Mouse (Mus musculus) testis, adult 2 months (tissue): Measurements from ENCODE around the gene Gpx8. TPM values are rescaled to one million over a fixed set of nuclear protein-coding genes. Genes with fewer than 3 reads are reported as not detected.

Experiments
- H3K27ac ChIP-seq: fragments of 200-500 bp; 2 replicates; pipeline ENCODE4 v1.5.1; 2012; ENCODE audit warnings: low read depth, low read length; ENCODE audit not compliant: control insufficient read depth, insufficient read depth
- H3K27me3 ChIP-seq: fragments of 200-500 bp; 2 replicates; pipeline ENCODE4 v1.6.1; 2012; ENCODE audit warnings: mild to moderate bottlenecking, low read length, moderate library complexity; ENCODE audit not compliant: control insufficient read depth, insufficient read depth
- H3K36me3 ChIP-seq: fragments of 200-500 bp; 2 replicates; pipeline ENCODE4 v1.6.1; 2012; ENCODE audit warnings: mild to moderate bottlenecking, low read length; ENCODE audit not compliant: control insufficient read depth, insufficient read depth
- H3K4me1 ChIP-seq: fragments of 200-500 bp; 2 replicates; pipeline ENCODE4 v1.6.1; 2012; ENCODE audit warnings: low read length; ENCODE audit not compliant: control insufficient read depth, insufficient read depth
- H3K4me3 ChIP-seq: fragments of 200-500 bp; 2 replicates; pipeline ENCODE4 v1.5.1; 2012; ENCODE audit warnings: low read depth, mild to moderate bottlenecking, low read length, moderate library complexity, mixed read lengths; ENCODE audit not compliant: control insufficient read depth
- CTCF ChIP-seq: fragments of 200-500 bp; IDR thresholded peaks from 2 replicates; pipeline ENCODE4 v1.5.1; 2012; ENCODE audit warnings: low read depth, mild to moderate bottlenecking, inconsistent platforms, low read length, moderate library complexity; ENCODE audit not compliant: control insufficient read depth, insufficient read depth, insufficient replicate concordance
- POLR2A ChIP-seq: fragments of 200-500 bp; IDR thresholded peaks from 2 replicates; pipeline ENCODE4 v1.6.1; 2012; ENCODE audit warnings: low read depth, mild to moderate bottlenecking, inconsistent platforms, low read length, moderate library complexity; ENCODE audit not compliant: control insufficient read depth
- polyA plus RNA-seq: library from polyadenylated mRNA; depleted of rRNA; stranded (reverse); fragments of >200 nt; gene quantifications from 2 replicates; pipeline ENCODE4 v1.2.3, GENCODE M21; 2012

Gene Gpx8
- polyA plus RNA-seq, 1 experiment = 0.69 TPM

DNA sequence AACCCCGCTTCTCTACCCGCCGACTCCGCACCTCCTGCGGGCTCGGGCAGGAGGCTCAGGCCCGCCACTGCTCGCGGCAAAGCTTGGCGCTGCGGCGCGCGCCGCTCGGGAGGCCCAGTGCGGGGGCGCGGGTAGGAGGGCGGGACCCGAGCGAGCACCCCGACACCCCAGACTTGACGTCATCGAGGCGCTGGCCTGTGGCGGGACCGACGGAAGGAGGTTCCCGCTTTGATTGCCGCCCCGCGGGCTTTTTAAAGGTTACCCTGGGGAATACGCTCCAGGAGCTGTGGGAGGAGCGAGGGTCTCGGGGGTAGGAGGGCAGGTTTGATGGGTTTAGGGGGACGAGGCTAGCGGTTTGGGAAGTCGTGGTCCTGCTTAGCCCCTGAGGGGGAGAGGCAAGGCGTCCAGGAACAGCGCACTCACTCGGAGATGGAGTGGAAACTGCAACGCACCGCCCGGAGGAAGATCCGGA is 11.2 kb downstream of the Gpx8 start, which contains the start of gene Cdc20b:
Gene Cdc20b, plus strand, starts transcription at position 162 of the 472 bp plus-strand sequence.
- TF ChIP-seq POLR2A (0 out of 2 replicates have a peak, but pooled peaks have one; percentile 12), CTCF (no peak)
- peak within 1 kb of the TSS; percentile 96 for H3K27ac ChIP-seq
- H3K4me1 ChIP-seq = peaks cover 12% of the 10 kb centered on the region
- H3K27me3 ChIP-seq = no peaks in the 10 kb centered on the region
- H3K4me3 ChIP-seq = peak within 1 kb of the TSS; percentile 93
- no peaks in the 10 kb centered on the region; the same call in 1 of the 2 replicates for H3K36me3 ChIP-seq

DNA sequence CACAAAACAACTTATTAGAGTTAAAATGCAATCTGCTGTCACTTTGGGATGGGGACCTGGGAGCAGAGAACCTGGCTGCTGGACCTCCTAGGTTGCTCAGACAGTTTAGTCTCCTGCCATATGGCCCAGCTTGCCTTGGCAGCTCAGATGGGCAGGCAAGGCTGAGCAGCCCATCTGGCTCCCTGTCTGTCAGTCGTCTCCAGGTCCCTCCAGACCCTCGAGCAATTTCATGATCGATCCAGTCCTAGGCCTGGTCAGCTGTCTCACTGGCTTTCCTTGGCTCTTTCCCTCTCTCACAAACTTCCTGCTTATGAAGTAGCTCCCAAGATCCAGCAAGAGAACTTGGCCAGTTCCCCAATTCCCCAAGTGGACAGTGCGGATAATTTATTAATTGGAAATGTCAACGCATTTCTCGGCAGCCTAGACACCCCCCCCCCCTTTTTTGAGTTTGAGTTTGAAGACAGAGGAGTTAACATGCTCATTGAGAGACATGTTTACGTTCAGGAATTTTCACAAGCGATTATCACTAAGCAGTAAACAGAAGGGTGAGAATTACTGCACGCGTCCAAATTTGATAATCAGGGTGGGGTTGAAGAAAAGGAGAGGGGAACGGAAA is 11.8 kb downstream of the Gpx8 start:
- peak overlapping the region; percentile 93 for H3K4me3 ChIP-seq
- no peaks in the 10 kb centered on the region; the same call in 1 of the 2 replicates for H3K36me3 ChIP-seq
- H3K27me3 ChIP-seq = no peaks in the 10 kb centered on the region
- peak; percentile 39; the same call in 1 of the 2 replicates for TF ChIP-seq POLR2A
- TF ChIP-seq CTCF = no peak
- peak overlapping the region; percentile 96 for H3K27ac ChIP-seq
- H3K4me1 ChIP-seq = peaks cover 12% of the 10 kb centered on the region

DNA sequence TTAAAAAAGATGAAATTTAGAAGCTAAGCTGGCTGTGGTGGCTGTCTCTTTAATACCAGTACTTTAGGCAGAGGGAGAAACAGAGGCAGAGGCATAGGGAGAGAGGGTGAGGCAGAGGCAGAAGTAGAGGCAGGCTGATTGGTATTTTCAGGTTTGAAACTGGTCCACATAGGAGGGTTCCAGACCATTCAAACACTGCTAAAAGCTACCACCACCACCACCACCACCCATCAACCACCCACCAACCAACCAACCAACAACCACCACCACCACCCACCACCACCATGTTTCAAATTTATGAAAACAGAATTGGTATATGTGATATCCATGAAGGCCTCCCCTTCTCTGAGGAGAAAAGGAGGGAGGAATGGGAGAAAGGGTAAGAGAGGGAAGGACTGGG is 13.4 kb downstream of the Gpx8 start:
- Histone ChIP-seq H3K36me3 (no peaks in the 10 kb centered on the region; the same call in 1 of the 2 replicates), H3K4me1 (peaks cover 11% of the 10 kb centered on the region), H3K27me3 (no peaks in the 10 kb centered on the region), H3K27ac (peak overlapping the region; percentile 99), H3K4me3 (peak overlapping the region; percentile 64)
- TF ChIP-seq CTCF = no peak
- TF ChIP-seq POLR2A = no peak

DNA sequence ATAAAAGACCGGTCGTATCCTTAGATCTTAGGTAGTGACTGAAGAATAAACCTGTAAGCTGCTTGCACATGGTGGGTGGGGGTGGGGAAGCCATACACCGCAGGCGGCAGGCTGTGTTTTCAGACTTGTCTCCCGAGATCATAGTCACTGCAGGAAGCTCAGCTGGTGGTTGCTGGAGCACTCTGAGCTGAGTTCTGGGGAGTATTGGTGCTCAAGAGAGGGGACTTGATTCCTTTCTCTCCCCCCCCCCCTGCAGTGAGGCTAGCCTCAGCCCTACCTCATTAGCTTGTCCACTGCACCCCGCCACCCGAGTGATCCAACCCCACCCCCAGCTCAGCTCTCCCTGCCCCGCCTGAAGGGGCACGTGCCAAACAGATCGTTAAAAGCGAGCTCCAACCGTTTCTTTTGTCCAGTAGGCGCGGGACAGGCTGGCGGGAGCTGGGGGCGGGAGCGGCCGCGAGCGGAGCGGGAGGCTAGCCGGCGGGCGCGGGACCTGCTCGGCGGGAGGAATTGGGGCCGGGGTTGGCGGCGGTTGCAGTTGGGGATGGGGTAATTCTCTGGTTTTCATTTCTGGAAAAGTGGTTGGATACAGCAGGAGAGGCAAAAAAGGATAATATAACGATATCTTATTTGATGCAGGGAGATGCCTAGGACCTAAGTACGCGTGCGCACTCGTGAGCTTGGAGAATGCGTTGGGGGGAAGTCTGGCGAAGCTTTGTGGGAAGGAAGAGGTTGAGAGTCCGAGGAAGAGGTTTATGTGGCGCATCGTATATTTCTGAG is 14.2 kb downstream of the Gpx8 start:
- peaks cover 11% of the 10 kb centered on the region for H3K4me1 ChIP-seq
- H3K27ac ChIP-seq = peak overlapping the region; percentile 99
- TF ChIP-seq CTCF (no peak), POLR2A (peak; percentile 55; the same call in 1 of the 2 replicates)
- H3K27me3 ChIP-seq = no peaks in the 10 kb centered on the region
- peak overlapping the region; percentile 93 for H3K4me3 ChIP-seq
- H3K36me3 ChIP-seq = no peaks in the 10 kb centered on the region; the same call in 1 of the 2 replicates

DNA sequence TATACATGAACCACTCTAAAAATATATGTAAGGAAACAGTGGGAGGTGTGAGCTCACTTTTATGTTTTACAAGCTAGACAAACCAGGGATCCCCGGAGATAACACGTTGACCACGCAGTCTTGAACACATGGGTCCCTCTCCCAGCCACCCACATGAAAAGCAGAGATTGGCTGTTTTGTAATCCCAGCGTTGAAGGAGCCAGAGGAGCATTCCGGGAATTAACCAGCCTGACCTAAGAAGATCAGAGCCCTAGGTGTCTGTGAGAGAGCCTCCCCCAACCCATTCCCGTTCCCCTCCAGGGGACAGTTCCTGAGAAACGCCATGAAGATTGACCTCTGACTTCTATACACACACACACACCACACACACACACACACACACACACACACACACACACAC is 14.9 kb downstream of the Gpx8 start:
- peaks cover 11% of the 10 kb centered on the region for H3K4me1 ChIP-seq
- peak overlapping the region; percentile 93 for H3K4me3 ChIP-seq
- H3K27ac ChIP-seq = peak overlapping the region; percentile 99
- H3K36me3 ChIP-seq = no peaks in the 10 kb centered on the region; the same call in 1 of the 2 replicates
- TF ChIP-seq CTCF = no peak
- TF ChIP-seq POLR2A = no peak
- no peaks in the 10 kb centered on the region for H3K27me3 ChIP-seq

DNA sequence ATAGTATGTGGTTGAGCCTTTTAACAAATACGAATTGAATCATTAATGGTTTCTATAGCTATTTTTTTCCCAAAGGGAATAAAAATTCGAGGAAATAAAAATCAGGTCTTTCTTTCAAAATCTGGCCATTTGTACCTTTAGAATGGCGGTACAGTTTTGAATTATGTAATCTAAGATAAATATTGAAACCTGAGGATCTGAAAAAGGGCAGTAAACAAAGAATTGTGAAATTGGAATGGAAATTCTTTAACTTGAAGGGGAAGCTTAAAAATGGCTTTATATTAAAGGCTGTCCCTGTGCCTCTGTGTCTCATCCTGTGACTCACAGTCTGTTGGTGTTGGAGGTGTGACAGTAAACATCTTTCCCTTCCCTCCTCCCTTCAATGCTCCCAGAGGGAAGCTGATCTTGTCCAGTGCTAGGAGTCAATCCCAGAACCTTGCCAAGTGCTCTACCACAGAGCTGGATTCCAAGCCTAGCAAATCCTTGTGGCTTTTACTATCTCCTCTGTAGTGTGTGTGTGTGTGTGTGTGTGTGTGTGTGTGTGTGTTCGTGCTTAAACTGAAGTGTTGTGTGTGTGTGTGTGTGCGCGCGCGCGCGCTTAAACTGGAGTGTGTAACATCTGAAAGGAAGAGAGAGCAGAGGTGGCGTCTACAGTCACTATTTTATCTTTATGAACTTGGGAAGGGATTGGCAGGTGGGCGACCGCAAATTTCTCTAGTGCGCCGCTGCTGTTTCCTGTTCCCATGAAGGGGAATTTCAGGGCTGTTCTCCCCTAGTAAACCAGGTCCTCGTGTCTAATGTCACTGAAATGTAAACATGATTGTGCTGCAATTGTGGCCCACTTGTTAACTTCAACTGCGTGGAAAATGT is 22.7 kb downstream of the Gpx8 start:
- TF ChIP-seq CTCF (no peak), POLR2A (no peak)

More for the DNA sequence above, 22.7 kb downstream of the Gpx8 start:
- H3K27me3 ChIP-seq = no peaks in the 10 kb centered on the region
- no peak overlapping the region for H3K27ac ChIP-seq
- no peaks in the 10 kb centered on the region for H3K4me1 ChIP-seq
- no peak overlapping the region for H3K4me3 ChIP-seq
- H3K36me3 ChIP-seq = no peaks in the 10 kb centered on the region
